Mouse (Mus musculus): ENCODE results near the gene Serpinf2. TPM values are rescaled to one million over a fixed set of nuclear protein-coding genes. Genes with fewer than 3 reads are reported as not detected.

The Serpinf2 gene
- polyA plus RNA-seq, 1 experiment from 2014 or later, result 0.95 TPM

GRCm38 (mm10) chr11:75443711-75444110, 4.3 kb upstream of the Serpinf2 start:
- WGBS, result 59% methylated on average over 8 of the region's 8 CpGs
- Histone ChIP-seq H3K4me1 (replicated peaks; ENCODE audit: control insufficient read depth, insufficient read depth, low read length) (no peaks in the 10 kb centered on the region), H3K27ac (ENCODE audit: low read length) (no peak overlapping the region), H3K4me2 (ENCODE audit: low read depth, low read length) (no peak overlapping the region), H3K36me3 (ENCODE audit: control insufficient read depth, insufficient read depth, low read length) (peaks cover 3% of the 10 kb centered on the region; the same call in 1 of the 2 replicates), H3K9me3 (ENCODE audit: control insufficient read depth, low read length) (no peaks in the 10 kb centered on the region), H3K4me3 (ENCODE audit: low read length) (no peak overlapping the region), H3K27me3 (ENCODE audit: control insufficient read depth, insufficient read depth, low read depth, low read length) (no peaks in the 10 kb centered on the region), H3K9ac (ENCODE audit: low read length) (no peak overlapping the region)
- ATAC-seq (ENCODE audit: low read depth), result no peak

DNA sequence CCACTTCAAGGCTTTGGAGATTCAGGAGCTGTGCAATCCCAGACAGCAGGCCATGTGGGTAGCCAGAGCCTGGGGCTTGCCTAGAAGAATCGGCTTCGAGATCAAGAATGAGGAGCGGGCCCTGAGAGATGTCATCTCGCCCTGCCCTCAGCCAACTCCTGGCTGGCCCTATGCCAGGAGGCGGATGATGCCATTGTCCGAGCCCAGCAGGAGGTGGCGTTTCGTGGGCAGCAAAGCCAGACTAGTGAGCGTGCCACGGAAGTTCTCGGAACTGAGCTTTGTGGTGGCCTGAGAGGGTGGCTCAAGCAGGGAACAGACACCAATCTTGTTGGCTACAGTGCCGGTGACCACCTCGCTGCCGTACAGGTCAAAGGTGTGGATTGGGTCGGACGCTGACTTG, 2.2 kb upstream of the Serpinf2 start:
- H3K27me3 ChIP-seq (ENCODE audit: control insufficient read depth, insufficient read depth, low read depth, low read length), result no peaks in the 10 kb centered on the region
- no peak for ATAC-seq (ENCODE audit: low read depth)
- no peaks in the 10 kb centered on the region for H3K9me3 ChIP-seq (ENCODE audit: control insufficient read depth, low read length)
- H3K4me3 ChIP-seq (ENCODE audit: low read length), result no peak overlapping the region
- no peak overlapping the region for H3K9ac ChIP-seq (ENCODE audit: low read length)
- no peak overlapping the region for H3K27ac ChIP-seq (ENCODE audit: low read length)
- 85% methylated on average over 16 of the region's 16 CpGs for WGBS
- H3K4me1 ChIP-seq (replicated peaks; ENCODE audit: control insufficient read depth, insufficient read depth, low read length), result no peaks in the 10 kb centered on the region
- H3K36me3 ChIP-seq (ENCODE audit: control insufficient read depth, insufficient read depth, low read length), result no peaks in the 10 kb centered on the region
- no peak overlapping the region for H3K4me2 ChIP-seq (ENCODE audit: low read depth, low read length)

- H3K27me3 ChIP-seq (ENCODE audit: control insufficient read depth, insufficient read depth, low read depth, low read length), result no peaks in the 10 kb centered on the region
- no peak for ATAC-seq (ENCODE audit: low read depth)
- no peak overlapping the region for H3K4me3 ChIP-seq (ENCODE audit: low read length)
- H3K36me3 ChIP-seq (ENCODE audit: control insufficient read depth, insufficient read depth, low read length), result no peaks in the 10 kb centered on the region
- H3K9me3 ChIP-seq (ENCODE audit: control insufficient read depth, low read length), result no peaks in the 10 kb centered on the region
- H3K4me1 ChIP-seq (replicated peaks; ENCODE audit: control insufficient read depth, insufficient read depth, low read length), result no peaks in the 10 kb centered on the region
- 79% methylated on average over 7 of the region's 7 CpGs for WGBS
- H3K27ac ChIP-seq (ENCODE audit: low read length), result no peak overlapping the region
- H3K9ac ChIP-seq (ENCODE audit: low read length), result no peak overlapping the region
- H3K4me2 ChIP-seq (ENCODE audit: low read depth, low read length), result no peak overlapping the region
Observed at GRCm38 (mm10) chr11:75441034-75441433, 1.6 kb upstream of the Serpinf2 start.

GRCm38 (mm10) chr11:75439951-75440350, 560 bp upstream of the Serpinf2 start:
- Histone ChIP-seq H3K27me3 (ENCODE audit: control insufficient read depth, insufficient read depth, low read depth, low read length) (no peaks in the 10 kb centered on the region), H3K4me3 (ENCODE audit: low read length) (no peak overlapping the region), H3K9me3 (ENCODE audit: control insufficient read depth, low read length) (no peaks in the 10 kb centered on the region), H3K4me1 (replicated peaks; ENCODE audit: control insufficient read depth, insufficient read depth, low read length) (no peaks in the 10 kb centered on the region), H3K4me2 (ENCODE audit: low read depth, low read length) (no peak overlapping the region), H3K27ac (ENCODE audit: low read length) (no peak overlapping the region), H3K9ac (ENCODE audit: low read length) (no peak overlapping the region), H3K36me3 (ENCODE audit: control insufficient read depth, insufficient read depth, low read length) (no peaks in the 10 kb centered on the region)
- no peak for ATAC-seq (ENCODE audit: low read depth)
- WGBS, result 85% methylated on average over 3 of the region's 3 CpGs

DNA sequence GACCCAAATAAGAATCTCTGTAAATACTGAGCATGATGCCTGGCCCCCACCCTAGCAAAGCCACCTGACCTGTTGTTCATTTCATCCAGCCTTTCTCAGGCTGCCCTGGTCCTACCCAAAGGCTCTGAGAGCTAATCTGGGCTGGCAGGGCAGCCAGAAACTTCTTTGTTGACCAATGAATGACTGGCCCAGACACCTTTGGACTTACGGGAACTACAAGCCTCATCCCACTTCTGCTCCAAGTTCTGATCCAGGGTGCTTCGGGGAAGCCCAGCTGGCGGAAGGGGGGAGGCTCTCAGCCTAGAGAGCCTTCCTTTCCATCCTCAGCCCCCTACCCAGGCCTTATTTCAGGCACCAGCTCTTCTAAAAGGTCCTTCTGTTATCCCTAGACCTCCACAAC, 587 bp downstream of the Serpinf2 start:
- no peak for ATAC-seq (ENCODE audit: low read depth)
- H3K4me1 ChIP-seq (replicated peaks; ENCODE audit: control insufficient read depth, insufficient read depth, low read length), result no peaks in the 10 kb centered on the region
- no peaks in the 10 kb centered on the region for H3K27me3 ChIP-seq (ENCODE audit: control insufficient read depth, insufficient read depth, low read depth, low read length)
- no peaks in the 10 kb centered on the region for H3K36me3 ChIP-seq (ENCODE audit: control insufficient read depth, insufficient read depth, low read length)
- no peak overlapping the region for H3K4me3 ChIP-seq (ENCODE audit: low read length)
- no peak overlapping the region for H3K27ac ChIP-seq (ENCODE audit: low read length)
- no peak overlapping the region for H3K4me2 ChIP-seq (ENCODE audit: low read depth, low read length)
- no peak overlapping the region for H3K9ac ChIP-seq (ENCODE audit: low read length)
- WGBS, result 90% methylated on average over 3 of the region's 3 CpGs
- H3K9me3 ChIP-seq (ENCODE audit: control insufficient read depth, low read length), result no peaks in the 10 kb centered on the region

DNA sequence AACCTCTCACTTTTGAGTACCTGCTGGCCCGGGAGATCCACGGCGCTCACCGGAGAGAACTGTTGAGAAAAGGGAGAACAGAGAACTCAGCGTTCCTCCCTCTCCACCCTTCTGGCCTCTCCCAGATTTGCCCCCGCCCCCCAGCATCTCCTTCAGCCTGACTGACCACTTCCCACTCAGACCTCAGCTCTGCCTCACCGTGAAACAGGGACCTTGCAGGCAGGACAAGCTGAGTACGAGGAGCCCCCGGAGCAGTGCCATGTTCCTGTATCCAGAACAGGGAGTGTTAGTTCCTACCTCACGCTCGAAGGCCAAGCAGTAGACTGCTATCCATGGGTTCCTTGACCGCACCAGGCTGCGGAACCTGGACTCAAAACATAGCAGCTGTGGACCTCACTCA, 1.2 kb downstream of the Serpinf2 start:
- no peaks in the 10 kb centered on the region for H3K4me1 ChIP-seq (replicated peaks; ENCODE audit: control insufficient read depth, insufficient read depth, low read length)
- H3K9me3 ChIP-seq (ENCODE audit: control insufficient read depth, low read length), result no peaks in the 10 kb centered on the region
- H3K4me2 ChIP-seq (ENCODE audit: low read depth, low read length), result no peak overlapping the region
- H3K27me3 ChIP-seq (ENCODE audit: control insufficient read depth, insufficient read depth, low read depth, low read length), result no peaks in the 10 kb centered on the region
- ATAC-seq (ENCODE audit: low read depth), result no peak
- no peaks in the 10 kb centered on the region for H3K36me3 ChIP-seq (ENCODE audit: control insufficient read depth, insufficient read depth, low read length)
- no peak overlapping the region for H3K27ac ChIP-seq (ENCODE audit: low read length)
- 76% methylated on average over 13 of the region's 13 CpGs for WGBS
- H3K4me3 ChIP-seq (ENCODE audit: low read length), result no peak overlapping the region
- no peak overlapping the region for H3K9ac ChIP-seq (ENCODE audit: low read length)

- WGBS, result 84% methylated on average over 5 of the region's 5 CpGs
- ATAC-seq (ENCODE audit: low read depth), result no peak
Observed at GRCm38 (mm10) chr11:75434138-75434537, 5.3 kb downstream of the Serpinf2 start.

DNA sequence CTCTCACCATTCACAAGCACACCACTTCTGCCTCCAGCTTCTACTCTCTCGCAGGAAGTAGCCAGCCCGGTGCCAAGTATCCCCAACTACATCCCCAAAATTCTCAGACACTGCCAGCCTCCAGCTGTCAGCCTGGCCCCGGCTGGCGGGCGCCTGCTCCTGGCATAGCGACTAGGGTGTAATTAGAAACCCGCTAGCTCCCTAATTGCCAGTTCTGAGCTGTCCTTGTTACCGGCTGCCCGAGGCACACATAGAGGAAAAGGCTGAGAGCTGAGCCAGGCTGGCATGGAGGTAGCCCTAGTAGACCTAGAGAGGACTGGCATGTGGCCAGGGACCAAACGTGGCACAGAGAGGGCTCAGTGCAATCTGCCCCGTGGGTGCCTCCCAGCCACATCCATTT, 8.1 kb downstream of the Serpinf2 start:
- no peak overlapping the region for H3K4me2 ChIP-seq (ENCODE audit: low read depth, low read length)
- H3K9ac ChIP-seq (ENCODE audit: low read length), result no peak overlapping the region
- ATAC-seq (ENCODE audit: low read depth), result no peak
- no peak overlapping the region for H3K4me3 ChIP-seq (ENCODE audit: low read length)
- no peaks in the 10 kb centered on the region for H3K27me3 ChIP-seq (ENCODE audit: control insufficient read depth, insufficient read depth, low read depth, low read length)
- no peaks in the 10 kb centered on the region for H3K36me3 ChIP-seq (ENCODE audit: control insufficient read depth, insufficient read depth, low read length)
- H3K27ac ChIP-seq (ENCODE audit: low read length), result no peak overlapping the region
- no peaks in the 10 kb centered on the region for H3K9me3 ChIP-seq (ENCODE audit: control insufficient read depth, low read length)
- WGBS, result 79% methylated on average over 11 of the region's 11 CpGs
- H3K4me1 ChIP-seq (replicated peaks; ENCODE audit: control insufficient read depth, insufficient read depth, low read length), result no peaks in the 10 kb centered on the region

More at GRCm38 (mm10) chr11:75434138-75434537, 5.3 kb downstream of the Serpinf2 start:
- no peaks in the 10 kb centered on the region for H3K4me1 ChIP-seq (replicated peaks; ENCODE audit: control insufficient read depth, insufficient read depth, low read length)
- H3K27me3 ChIP-seq (ENCODE audit: control insufficient read depth, insufficient read depth, low read depth, low read length), result no peaks in the 10 kb centered on the region
- H3K27ac ChIP-seq (ENCODE audit: low read length), result no peak overlapping the region
- no peak overlapping the region for H3K4me3 ChIP-seq (ENCODE audit: low read length)
- no peak overlapping the region for H3K4me2 ChIP-seq (ENCODE audit: low read depth, low read length)
- no peaks in the 10 kb centered on the region for H3K9me3 ChIP-seq (ENCODE audit: control insufficient read depth, low read length)
- H3K36me3 ChIP-seq (ENCODE audit: control insufficient read depth, insufficient read depth, low read length), result no peaks in the 10 kb centered on the region
- H3K9ac ChIP-seq (ENCODE audit: low read length), result no peak overlapping the region

DNA sequence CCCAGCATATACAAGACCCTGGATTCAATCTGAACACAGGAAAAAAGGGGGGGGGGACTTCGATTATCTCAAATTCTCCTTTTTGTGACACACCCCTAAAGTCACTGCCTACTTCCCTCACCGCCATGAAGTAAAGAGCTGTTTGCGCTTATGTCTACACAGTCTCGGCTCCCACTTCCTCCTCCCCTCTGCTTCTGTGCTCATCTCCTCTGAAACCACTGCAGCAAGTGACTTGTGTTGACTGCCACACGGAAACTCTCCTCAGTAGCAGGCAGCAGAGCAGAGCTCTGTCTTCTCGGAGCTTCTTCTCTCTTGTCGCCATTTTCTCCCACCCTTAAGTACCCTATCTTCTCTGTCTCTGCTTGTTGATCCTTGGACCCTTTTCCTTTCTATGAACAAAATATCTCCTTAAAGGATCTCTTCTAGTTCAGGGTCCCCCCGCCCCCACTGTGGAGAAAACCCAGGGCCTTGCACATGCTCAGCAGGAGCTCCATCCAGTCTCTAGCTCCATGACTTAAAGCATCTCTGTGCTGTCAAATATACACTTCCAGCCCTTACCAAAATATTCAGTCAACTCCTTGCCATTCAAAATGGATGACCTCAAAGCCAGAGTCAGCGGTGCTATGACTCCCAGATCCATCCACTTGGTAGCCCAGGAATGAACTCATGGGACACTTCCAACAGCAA, 10.2 kb downstream of the Serpinf2 start:
- Histone ChIP-seq H3K9me3 (ENCODE audit: control insufficient read depth, low read length) (no peaks in the 10 kb centered on the region), H3K36me3 (ENCODE audit: control insufficient read depth, insufficient read depth, low read length) (no peaks in the 10 kb centered on the region), H3K4me1 (replicated peaks; ENCODE audit: control insufficient read depth, insufficient read depth, low read length) (no peaks in the 10 kb centered on the region), H3K4me3 (ENCODE audit: low read length) (no peak overlapping the region), H3K27ac (ENCODE audit: low read length) (no peak overlapping the region), H3K27me3 (ENCODE audit: control insufficient read depth, insufficient read depth, low read depth, low read length) (no peaks in the 10 kb centered on the region), H3K4me2 (ENCODE audit: low read depth, low read length) (no peak overlapping the region), H3K9ac (ENCODE audit: low read length) (no peak overlapping the region)
- 66% methylated on average over 9 of the region's 9 CpGs for WGBS
- no peak for ATAC-seq (ENCODE audit: low read depth)

GRCm38 (mm10) chr11:75424459-75424858, 14.9 kb downstream of the Serpinf2 start:
- Histone ChIP-seq H3K4me1 (replicated peaks; ENCODE audit: control insufficient read depth, insufficient read depth, low read length) (peaks cover 3% of the 10 kb centered on the region), H3K36me3 (ENCODE audit: control insufficient read depth, insufficient read depth, low read length) (no peaks in the 10 kb centered on the region), H3K4me2 (ENCODE audit: low read depth, low read length) (no peak overlapping the region), H3K9ac (ENCODE audit: low read length) (no peak overlapping the region), H3K27ac (ENCODE audit: low read length) (no peak overlapping the region), H3K9me3 (ENCODE audit: control insufficient read depth, low read length) (no peaks in the 10 kb centered on the region), H3K4me3 (ENCODE audit: low read length) (no peak overlapping the region), H3K27me3 (ENCODE audit: control insufficient read depth, insufficient read depth, low read depth, low read length) (no peaks in the 10 kb centered on the region)
- ATAC-seq (ENCODE audit: low read depth), result no peak
- 92% methylated on average over 3 of the region's 3 CpGs for WGBS
